Mouse (Mus musculus): ENCODE results near the gene Trmt1. TPM values are rescaled to one million over a fixed set of nuclear protein-coding genes. Genes with fewer than 3 reads are reported as not detected.

The Trmt1 gene
- polyA plus RNA-seq, 1 experiment from 2014 or later: 51.6 TPM

- Histone ChIP-seq H3K9me3 (no peaks in the 10 kb centered on the region), H3K27ac (replicated peaks) (peak overlapping the region; percentile 94), H3K4me2 (peak overlapping the region; percentile 62), H3K4me1 (peaks cover 97% of the 10 kb centered on the region), H3K27me3 (replicated peaks) (peaks cover 3% of the 10 kb centered on the region; the same call in 1 of the 2 replicates), H3K4me3 (peak overlapping the region; percentile 10), H3K9ac (peak overlapping the region; percentile 74), H3K36me3 (peaks cover 50% of the 10 kb centered on the region)
- ATAC-seq (ENCODE audit: extremely low read depth, insufficient number of reproducible peaks, low FRiP score, low TSS enrichment): no peak
- WGBS: 51% methylated on average over 10 of the region's 10 CpGs
Measured at GRCm38 (mm10) chr8:84725246-84725940, 39.3 kb downstream of the Trmt1 start.

DNA sequence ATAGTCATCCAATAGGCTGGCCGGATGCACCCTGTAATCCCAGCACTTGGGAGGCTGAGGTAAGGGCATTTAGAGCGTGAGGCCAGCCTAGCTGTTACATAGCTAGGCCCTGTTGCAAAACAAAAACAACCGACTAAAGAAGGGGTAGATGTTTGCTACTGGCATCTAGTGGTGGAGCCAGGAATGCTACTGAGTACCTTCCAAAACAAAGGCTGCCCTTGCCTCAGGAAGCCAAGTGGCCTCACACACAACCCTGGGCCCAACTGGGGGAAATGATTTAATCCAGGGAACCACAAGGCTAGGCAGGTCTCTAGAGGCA, 39.8 kb downstream of the Trmt1 start:
- Histone ChIP-seq H3K27ac (replicated peaks) (peak overlapping the region; percentile 94), H3K36me3 (peaks cover 45% of the 10 kb centered on the region), H3K27me3 (replicated peaks) (no peaks in the 10 kb centered on the region; the same call in 1 of the 2 replicates), H3K9me3 (no peaks in the 10 kb centered on the region), H3K4me2 (peak overlapping the region; percentile 62), H3K4me1 (peaks cover 98% of the 10 kb centered on the region), H3K4me3 (peak overlapping the region; percentile 10; the same call in 1 of the 2 replicates), H3K9ac (peak overlapping the region; percentile 74)
- 22% methylated on average over 3 of the region's 3 CpGs for WGBS
- no peak for ATAC-seq (ENCODE audit: extremely low read depth, insufficient number of reproducible peaks, low FRiP score, low TSS enrichment)

DNA sequence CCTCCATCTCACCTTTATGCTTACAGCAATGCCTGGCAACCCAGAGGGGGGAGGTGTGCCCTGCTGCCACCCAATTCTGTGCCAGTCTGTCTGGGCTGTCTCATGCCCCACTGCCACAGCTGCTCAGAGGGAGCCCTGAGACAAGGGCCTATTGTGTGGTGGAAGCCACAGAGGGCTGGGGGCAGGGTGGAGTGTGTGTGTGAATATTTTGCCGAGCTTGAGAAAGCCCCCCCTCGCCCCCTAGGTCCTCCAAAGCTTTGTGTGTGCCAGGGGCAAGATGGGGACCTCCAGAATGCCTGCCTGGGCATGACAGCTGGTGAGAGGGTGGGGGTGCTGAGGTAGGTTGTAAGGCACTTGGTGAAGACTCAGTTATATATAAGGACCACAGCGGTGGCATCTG, 42.4 kb downstream of the Trmt1 start:
- H3K36me3 ChIP-seq: peaks cover 30% of the 10 kb centered on the region

GRCm38 (mm10) chr8:84729921-84730362, 43.8 kb downstream of the Trmt1 start:
- peak overlapping the region; percentile 58 for H3K9ac ChIP-seq
- WGBS: 83% methylated on average over 16 of the region's 16 CpGs

More for the DNA sequence above, 42.4 kb downstream of the Trmt1 start:
- Histone ChIP-seq H3K27me3 (replicated peaks) (no peaks in the 10 kb centered on the region), H3K9ac (peak overlapping the region; percentile 38; the same call in 1 of the 2 replicates), H3K4me1 (peaks cover 100% of the 10 kb centered on the region), H3K4me2 (peak overlapping the region; percentile 16), H3K4me3 (no peak overlapping the region), H3K9me3 (no peaks in the 10 kb centered on the region), H3K27ac (replicated peaks) (peak overlapping the region; percentile 36; the same call in 1 of the 2 replicates)
- 84% methylated on average over 3 of the region's 3 CpGs for WGBS
- no peak for ATAC-seq (ENCODE audit: extremely low read depth, insufficient number of reproducible peaks, low FRiP score, low TSS enrichment)

DNA sequence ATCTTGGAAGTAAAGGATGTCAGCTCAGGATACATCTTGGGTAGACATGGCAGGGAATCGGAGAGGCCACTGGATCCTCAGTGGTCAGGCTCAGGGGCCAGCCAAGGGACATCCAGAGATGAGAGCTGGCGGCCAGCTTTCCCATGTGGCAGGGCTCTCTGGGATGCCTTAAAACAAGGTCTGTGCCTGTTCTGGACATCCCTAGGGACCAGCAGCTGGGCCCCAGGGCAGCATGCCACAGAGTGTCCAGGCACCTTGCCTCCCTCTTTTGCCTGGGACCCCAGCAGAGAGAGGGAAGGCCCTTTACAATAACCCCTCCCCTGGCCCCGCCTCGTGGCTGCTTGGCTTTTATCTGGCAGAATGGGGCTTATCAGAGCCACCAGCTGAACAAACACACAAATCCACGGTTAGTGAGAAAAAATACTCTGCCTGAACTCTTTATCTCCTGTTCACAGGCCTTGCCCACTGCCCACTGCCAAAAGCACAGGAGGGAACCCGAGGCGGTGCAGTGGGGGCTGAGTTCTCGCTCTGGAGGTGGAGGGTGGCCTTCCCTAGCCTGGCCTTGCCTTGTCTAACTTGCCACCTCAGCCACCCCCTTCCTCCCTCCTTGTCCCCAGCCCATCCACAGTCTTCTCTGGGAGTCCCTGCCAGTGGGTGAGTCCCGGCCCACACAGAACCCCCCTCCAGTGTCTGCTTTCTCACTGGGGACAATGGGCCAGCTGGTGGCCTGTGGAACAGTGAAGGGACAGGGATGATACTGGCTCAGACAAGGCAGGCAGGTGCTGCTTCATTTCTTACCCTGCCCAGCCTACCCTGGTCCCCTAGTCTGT, 44.6 kb downstream of the Trmt1 start:
- 23% methylated on average over 9 of the region's 9 CpGs for WGBS
- Histone ChIP-seq H3K4me2 (peak overlapping the region; percentile 43), H3K27ac (replicated peaks) (peak overlapping the region; percentile 91)

More at GRCm38 (mm10) chr8:84729921-84730362, 43.8 kb downstream of the Trmt1 start:
- no peak for ATAC-seq (ENCODE audit: extremely low read depth, insufficient number of reproducible peaks, low FRiP score, low TSS enrichment)
- Histone ChIP-seq H3K36me3 (peaks cover 26% of the 10 kb centered on the region), H3K4me2 (peak overlapping the region; percentile 43), H3K27ac (replicated peaks) (peak overlapping the region; percentile 91), H3K4me1 (peaks cover 99% of the 10 kb centered on the region), H3K27me3 (replicated peaks) (no peaks in the 10 kb centered on the region), H3K9me3 (no peaks in the 10 kb centered on the region), H3K4me3 (no peak overlapping the region)

DNA sequence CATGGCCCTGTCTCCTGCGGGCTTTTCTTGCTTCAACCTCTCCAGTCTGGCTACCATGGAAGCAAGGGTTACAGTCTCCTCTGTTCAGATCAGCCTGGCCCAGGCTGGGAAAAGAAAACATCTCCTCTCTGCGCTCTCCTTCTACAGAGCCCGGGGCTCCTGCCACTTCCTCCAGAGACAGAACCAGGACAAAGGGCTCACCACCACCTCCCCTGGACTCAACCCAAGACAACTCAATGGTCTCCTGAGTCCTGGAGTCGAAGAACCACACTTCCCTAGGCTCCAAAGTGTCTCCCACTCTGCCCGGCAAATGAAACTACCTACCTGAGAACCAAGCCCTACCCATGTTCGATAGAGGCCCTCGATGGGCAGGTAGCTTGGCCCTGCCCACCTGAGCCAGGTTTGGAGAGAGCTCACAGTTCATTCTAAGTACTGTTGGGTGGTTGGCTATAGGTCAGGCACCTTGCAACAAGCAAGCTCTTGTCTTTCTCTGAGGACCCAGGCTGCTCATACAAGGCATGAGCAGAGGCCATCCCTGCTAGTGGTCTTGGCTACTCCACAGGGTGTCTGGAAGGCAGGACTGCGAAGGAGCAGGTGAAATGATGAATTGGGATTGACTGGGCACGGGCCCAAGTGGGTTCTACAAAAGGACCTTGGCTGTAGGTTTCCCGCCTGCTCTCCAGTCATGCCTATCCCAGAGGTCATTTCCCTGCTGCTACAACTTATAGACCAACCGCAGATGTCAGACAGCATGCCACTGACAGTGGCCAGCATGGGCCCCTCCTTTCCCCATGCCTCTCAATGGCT, 45.5 kb downstream of the Trmt1 start:
- Histone ChIP-seq H3K4me2 (peak overlapping the region; percentile 43), H3K9ac (peak overlapping the region; percentile 63), H3K4me1 (peaks cover 99% of the 10 kb centered on the region), H3K4me3 (peak overlapping the region; percentile 2; the same call in 1 of the 2 replicates), H3K27ac (replicated peaks) (peak overlapping the region; percentile 91), H3K36me3 (peaks cover 14% of the 10 kb centered on the region), H3K27me3 (replicated peaks) (no peaks in the 10 kb centered on the region), H3K9me3 (no peaks in the 10 kb centered on the region)
- ATAC-seq (ENCODE audit: extremely low read depth, insufficient number of reproducible peaks, low FRiP score, low TSS enrichment): no peak; the same call in 1 of the 2 replicates
- WGBS: 57% methylated on average over 11 of the region's 11 CpGs

More for the DNA sequence above, 44.6 kb downstream of the Trmt1 start:
- peak; percentile 68 for ATAC-seq (ENCODE audit: extremely low read depth, insufficient number of reproducible peaks, low FRiP score, low TSS enrichment)
- H3K4me3 ChIP-seq: peak overlapping the region; percentile 3; the same call in 1 of the 2 replicates
- no peaks in the 10 kb centered on the region for H3K9me3 ChIP-seq
- peaks cover 99% of the 10 kb centered on the region for H3K4me1 ChIP-seq
- H3K27me3 ChIP-seq (replicated peaks): no peaks in the 10 kb centered on the region
- H3K9ac ChIP-seq: peak overlapping the region; percentile 63
- H3K36me3 ChIP-seq: peaks cover 21% of the 10 kb centered on the region

DNA sequence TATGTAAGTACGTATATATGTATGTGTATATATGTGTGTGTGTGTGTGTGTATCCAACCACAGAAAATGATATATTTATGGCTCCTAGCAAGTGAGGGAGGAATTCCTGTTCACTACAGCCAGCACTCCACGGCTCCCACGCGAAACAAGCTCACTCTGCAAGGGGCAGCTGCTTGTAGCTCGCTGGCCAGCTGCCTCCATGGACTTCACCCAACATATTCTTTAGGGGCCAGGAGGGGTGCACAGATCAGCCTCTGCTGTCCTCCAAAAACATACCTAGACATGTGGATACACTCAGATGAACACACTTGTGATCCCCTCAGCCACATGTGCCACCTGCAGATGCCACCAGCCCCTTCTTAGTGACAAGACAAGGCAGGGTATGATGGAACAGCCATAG, 46.4 kb downstream of the Trmt1 start:
- H3K27ac ChIP-seq (replicated peaks): peak overlapping the region; percentile 91
- peak overlapping the region; percentile 43; the same call in 1 of the 2 replicates for H3K4me2 ChIP-seq
- 63% methylated on average over 5 of the region's 5 CpGs for WGBS
- H3K4me1 ChIP-seq: peaks cover 96% of the 10 kb centered on the region
- H3K9me3 ChIP-seq: no peaks in the 10 kb centered on the region
- peak overlapping the region; percentile 68 for H3K9ac ChIP-seq
- no peaks in the 10 kb centered on the region for H3K27me3 ChIP-seq (replicated peaks)
- H3K4me3 ChIP-seq: no peak overlapping the region
- peaks cover 4% of the 10 kb centered on the region for H3K36me3 ChIP-seq
- ATAC-seq (ENCODE audit: extremely low read depth, insufficient number of reproducible peaks, low FRiP score, low TSS enrichment): no peak

DNA sequence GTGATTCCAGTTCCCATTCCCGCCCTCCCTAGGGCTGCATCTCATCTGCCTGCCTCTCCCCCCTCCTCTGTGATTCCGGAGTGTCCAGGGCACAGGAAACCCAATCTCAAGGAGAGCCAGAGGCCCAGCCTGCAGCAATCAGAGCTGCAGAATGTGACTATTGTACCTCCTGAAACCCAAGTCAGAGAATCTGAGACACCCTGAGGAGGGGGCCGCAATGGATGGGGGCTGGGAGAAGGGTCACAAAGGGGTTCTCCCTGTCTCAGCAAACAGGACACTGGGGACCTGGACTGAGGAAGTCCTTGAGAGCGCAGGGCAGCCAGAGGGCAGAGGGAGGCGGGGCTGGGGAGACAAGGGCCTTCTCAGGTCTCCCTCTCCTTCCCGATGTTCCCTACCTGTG, 46.9 kb downstream of the Trmt1 start:
- Histone ChIP-seq H3K9ac (peak overlapping the region; percentile 68), H3K27ac (replicated peaks) (peak overlapping the region; percentile 91), H3K36me3 (no peaks in the 10 kb centered on the region; the same call in 1 of the 2 replicates), H3K4me3 (no peak overlapping the region), H3K4me1 (peaks cover 96% of the 10 kb centered on the region), H3K4me2 (peak overlapping the region; percentile 43), H3K9me3 (no peaks in the 10 kb centered on the region), H3K27me3 (replicated peaks) (no peaks in the 10 kb centered on the region)
- 38% methylated on average over 6 of the region's 6 CpGs for WGBS
- ATAC-seq (ENCODE audit: extremely low read depth, insufficient number of reproducible peaks, low FRiP score, low TSS enrichment): no peak

DNA sequence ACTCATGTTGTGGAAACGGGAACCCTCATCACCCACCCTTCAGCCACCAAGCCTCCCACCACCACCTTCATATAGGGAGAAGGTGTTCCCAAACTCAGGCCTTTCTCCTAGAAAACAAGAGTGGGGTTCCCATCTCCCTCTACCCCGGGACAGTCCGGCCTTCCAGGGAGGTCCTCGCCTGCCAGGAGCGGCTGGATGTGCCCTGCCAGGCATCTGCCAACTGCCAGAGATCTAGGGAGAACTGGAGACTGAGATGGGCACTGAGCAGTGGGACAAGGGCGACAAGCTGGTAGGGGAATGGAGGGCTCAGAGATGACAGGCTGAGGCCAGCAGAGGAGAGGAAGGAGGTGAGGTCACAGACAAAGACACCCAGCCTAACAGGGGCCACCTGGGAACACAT, 47.9 kb downstream of the Trmt1 start:
- Histone ChIP-seq H3K9me3 (no peaks in the 10 kb centered on the region), H3K27ac (replicated peaks) (0 out of 2 replicates have a peak overlapping the region, but pooled peaks have one; percentile 91), H3K9ac (0 out of 2 replicates have a peak overlapping the region, but pooled peaks have one; percentile 68), H3K4me3 (no peak overlapping the region), H3K4me1 (peaks cover 96% of the 10 kb centered on the region), H3K36me3 (no peaks in the 10 kb centered on the region), H3K27me3 (replicated peaks) (0 out of 2 replicates have a peak, but pooled peaks cover 8% of the 10 kb centered on the region), H3K4me2 (no peak overlapping the region)
- 86% methylated on average over 6 of the region's 6 CpGs for WGBS
- ATAC-seq (ENCODE audit: extremely low read depth, insufficient number of reproducible peaks, low FRiP score, low TSS enrichment): no peak

DNA sequence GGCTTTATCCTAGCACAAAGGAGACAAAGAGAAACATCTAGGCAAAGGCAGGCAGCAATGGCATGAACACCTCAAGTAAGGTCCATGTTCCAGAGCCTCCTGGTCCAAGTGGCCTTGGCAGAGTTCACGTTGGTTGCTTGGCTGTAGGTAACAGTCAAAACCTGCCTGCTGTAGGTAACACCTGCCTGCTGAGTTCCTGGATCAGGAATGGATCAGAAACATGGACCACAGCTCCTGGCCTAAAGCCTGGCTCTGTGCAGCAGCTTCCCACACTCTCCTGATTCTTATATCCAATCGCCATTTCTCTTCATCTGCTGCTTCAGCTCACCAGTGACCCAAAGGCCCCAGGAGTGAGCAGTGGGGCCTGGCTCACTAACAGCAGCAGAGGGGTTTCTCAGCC, 48.6 kb downstream of the Trmt1 start:
- Histone ChIP-seq H3K4me2 (no peak overlapping the region), H3K9me3 (no peaks in the 10 kb centered on the region), H3K4me3 (no peak overlapping the region), H3K9ac (0 out of 2 replicates have a peak overlapping the region, but pooled peaks have one; percentile 60), H3K36me3 (no peaks in the 10 kb centered on the region), H3K27me3 (replicated peaks) (0 out of 2 replicates have a peak, but pooled peaks cover 12% of the 10 kb centered on the region), H3K4me1 (peaks cover 95% of the 10 kb centered on the region), H3K27ac (replicated peaks) (no peak overlapping the region)
- no peak for ATAC-seq (ENCODE audit: extremely low read depth, insufficient number of reproducible peaks, low FRiP score, low TSS enrichment)
- WGBS: 71% methylated on average over 2 of the region's 2 CpGs

Measured in heart, embryonic 13.5 days (tissue).